Mouse (Mus musculus): ENCODE measurements around the gene Odf3.

- no peak for TF ChIP-seq GATA1 (IDR thresholded peaks at IDR 0.05; ENCODE audit: low read length)
- no peak for TF ChIP-seq TAL1 (IDR thresholded peaks at IDR 0.05; ENCODE audit: low read length)
Observed at GRCm38 (mm10) chr7:140812850-140813249, 34.8 kb upstream of the Odf3 start.
